Mouse (Mus musculus) ovary, postnatal 36 days (tissue): ENCODE measurements around the gene Arhgap10.
"Not testable (repeated sequence)": the region's sequence is repeated elsewhere in the genome, so short reads cannot be mapped to it uniquely, and the experiment has no call there.

Experiments used
- DNase-seq: peaks from one replicate; pipeline ENCODE4 v3.0.0; 2022; ENCODE audit warnings: low spot score, mixed read lengths

Arhgap10 gene

DNA sequence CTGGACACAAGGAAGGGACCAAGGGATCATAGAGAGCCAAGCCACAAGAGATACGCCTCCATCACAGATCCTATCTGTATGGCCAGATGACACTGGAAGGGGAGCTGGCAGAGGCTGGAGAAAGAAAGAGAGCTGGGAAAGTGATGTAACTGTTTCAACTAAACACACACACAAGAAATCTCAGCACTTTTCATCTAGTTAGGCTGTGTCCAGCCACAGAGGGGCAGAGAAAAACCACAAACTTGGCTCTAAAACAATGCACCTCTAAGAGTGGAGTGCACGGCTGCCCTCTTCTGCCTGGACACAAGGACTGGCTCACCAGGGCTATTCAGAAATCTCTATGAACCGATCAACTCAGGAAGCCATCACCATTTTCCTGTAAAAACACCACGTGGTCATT lies 175.6 kb downstream of the Arhgap10 start:
- DNase-seq = no peak

DNA sequence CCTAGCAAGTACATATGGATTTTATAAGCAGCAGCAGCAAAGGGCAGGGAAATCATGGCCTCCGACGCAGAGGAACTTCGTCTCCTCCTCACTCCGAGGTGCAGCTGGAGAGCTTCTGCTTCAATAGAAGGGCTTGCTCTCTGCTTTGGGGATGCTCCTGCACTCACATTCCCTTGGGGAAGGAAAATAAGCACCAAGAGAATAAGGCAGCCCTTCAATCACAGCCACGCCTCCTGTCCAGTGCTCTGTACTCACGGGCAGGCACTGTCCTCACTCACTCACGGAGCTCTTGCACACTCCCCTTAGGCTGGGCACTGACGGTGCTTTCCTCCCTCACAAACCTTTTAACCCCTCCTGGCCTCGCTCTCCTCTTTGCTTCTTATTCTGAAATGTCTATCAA lies 176.4 kb downstream of the Arhgap10 start:
- no peak for DNase-seq

GRCm38 (mm10) chr8:77340046-77340747 lies 177.6 kb downstream of the Arhgap10 start:
- DNase-seq = no peak

DNA sequence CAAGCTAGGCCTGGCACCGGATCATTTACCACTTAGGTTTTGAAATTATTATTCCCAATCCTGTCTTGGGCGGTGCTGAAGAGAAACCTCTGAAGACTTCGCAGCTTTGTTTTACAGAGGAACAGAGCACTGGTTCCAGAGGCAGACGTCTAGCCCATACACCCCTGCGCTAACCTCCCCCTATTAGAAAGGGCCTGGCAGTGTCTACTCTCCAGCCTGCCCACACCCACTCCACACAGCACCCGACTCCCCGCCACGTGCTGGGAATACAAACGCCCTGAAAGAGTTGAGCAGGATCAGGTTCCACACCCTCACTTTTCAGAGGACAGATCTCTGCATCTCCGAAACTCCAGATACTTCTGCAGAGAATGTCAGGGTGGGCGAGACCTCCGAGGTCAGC lies 180.5 kb downstream of the Arhgap10 start:
- no peak for DNase-seq

GRCm38 (mm10) chr8:77331180-77331579 lies 186.6 kb downstream of the Arhgap10 start:
- no peak for DNase-seq

DNA sequence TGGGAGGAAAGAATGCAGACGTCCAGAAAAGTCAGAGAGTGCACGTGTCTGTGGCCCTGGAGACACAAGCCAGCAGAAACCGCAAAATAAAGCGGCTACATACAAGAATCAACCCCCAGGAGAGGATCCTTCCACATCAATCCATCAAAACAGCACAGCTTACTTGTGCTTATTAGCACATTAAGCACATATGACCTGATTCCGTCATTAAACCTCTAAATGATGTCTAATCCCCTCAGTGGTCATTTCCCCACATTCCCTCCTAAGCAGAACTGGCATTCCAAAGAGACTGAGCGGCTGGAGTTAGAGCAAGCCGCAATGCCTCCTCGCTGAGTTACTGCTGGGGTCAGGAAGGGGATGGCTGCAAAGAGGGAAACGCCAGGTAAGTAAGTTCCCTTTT lies 187.4 kb downstream of the Arhgap10 start:
- no peak for DNase-seq

DNA sequence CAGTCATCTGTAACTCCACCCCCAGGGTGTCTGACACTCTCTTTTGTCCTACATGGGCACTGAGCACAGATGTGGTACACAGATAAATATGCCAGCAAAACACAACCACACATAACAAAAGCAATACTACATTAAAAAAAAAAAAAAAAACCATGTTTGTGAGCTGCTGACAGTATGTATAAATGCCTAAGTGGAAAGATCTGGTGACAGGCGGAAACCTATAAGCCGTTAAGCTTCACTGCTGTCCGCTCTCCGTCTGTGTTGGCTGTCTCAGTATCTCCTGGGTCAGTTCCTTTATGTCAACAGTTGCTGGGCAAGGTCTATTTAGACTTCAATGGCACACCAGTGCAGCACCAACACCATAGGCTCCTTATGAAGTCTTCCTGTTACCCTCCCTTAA lies 188.0 kb downstream of the Arhgap10 start:
- DNase-seq = no peak

DNA sequence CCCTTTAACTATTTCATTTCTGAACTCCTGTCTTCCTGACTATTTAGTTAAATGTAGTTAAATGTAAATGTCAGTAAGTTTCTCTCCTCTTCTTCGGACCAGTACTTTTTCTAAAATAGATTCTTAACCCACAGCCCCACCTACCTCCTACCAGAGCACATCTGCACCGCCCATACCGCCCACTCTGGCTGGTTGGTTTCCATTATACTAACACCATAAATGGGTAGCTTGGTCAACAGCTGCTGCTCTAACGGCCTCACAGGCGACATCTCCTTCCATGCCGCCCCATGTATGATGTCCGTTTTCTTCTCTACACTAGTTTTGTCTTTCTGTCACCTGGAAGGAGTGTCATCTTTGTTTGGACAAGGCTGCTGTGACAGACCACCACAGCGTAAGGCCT lies 189.3 kb downstream of the Arhgap10 start:
- DNase-seq = no peak

- DNase-seq = no peak
Observed at GRCm38 (mm10) chr8:77327326-77327725, 190.4 kb downstream of the Arhgap10 start.

GRCm38 (mm10) chr8:77322727-77323126 lies 195.0 kb downstream of the Arhgap10 start:
- DNase-seq = not testable (repeated sequence)

DNA sequence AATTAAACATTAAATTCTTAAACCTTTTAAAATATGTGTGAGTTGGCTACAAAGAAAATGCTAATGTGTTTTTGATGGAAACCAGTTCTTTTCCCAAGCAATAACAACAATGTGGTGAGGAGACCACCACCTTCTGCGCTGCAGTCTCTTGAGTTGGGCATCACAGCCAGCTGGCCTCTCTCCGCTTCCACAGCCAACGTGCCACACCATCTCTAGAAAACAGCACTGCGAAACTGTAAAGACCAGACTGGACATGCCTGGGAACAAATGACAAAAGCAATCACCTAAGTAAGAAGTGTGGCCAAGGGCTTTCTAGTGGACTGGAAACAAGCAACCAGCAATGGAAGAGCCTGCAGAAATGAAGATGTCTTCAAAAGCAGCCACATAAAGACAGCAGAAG lies 195.9 kb downstream of the Arhgap10 start:
- DNase-seq = no peak

DNA sequence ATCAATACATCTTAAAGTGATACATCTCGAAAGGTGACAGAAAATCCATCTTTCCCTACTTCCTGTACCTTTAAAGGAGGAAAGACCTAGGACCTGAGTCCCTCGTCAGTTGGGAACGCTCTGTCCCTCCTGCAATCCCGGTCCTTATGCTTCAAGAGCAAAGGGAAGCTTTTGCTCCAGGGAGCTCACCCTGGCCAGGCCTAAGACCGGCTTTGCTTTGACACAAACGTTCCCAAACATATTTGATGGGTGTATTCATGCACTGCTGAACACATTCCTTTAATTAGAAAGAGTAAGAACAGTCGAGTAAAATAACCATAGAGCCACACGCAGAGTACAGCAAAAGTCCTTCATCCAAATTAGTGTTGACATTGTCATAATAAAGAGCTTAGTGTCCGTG lies 199.2 kb downstream of the Arhgap10 start:
- DNase-seq = no peak

GRCm38 (mm10) chr8:77317771-77318170 lies 200.0 kb downstream of the Arhgap10 start:
- no peak for DNase-seq

DNA sequence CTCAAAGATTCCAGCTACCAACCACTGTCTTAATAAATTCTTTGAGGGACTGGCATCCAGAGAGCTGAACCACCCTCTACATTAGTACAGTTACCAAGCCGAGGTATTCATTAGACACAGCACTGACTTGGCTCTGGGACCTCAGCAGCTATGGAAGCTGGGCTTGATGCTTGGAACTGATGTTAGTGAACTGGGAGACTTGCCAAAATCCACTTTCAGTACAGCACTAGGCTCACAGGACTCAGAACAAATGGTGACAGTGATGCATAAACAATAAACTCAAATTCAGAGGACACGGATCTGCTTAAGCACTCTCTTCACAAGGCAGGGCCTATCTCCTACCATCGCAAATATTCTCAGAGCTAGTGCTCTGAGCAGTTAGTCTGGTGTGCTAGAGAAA lies 204.8 kb downstream of the Arhgap10 start:
- DNase-seq = no peak

DNA sequence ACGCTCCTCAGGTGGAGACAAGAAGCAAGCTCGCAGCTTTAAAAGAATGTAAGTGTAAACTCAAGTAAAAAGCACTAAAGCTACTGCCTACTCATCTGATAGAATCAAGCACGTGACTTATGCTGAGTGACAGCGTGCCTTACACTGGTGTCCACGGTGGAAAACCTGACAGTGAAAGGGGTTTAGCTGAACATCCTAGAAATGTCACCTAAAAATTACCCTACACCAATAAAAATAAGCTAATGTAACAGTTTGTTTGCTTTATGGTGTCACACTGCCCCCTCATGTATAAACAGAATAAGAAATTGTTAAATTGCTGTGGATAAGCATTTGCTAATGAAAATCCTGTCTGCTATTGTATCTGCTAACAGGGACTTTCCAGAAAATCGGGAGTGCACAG lies 206.0 kb downstream of the Arhgap10 start:
- DNase-seq = no peak

- DNase-seq = no peak
Observed at GRCm38 (mm10) chr8:77310541-77310940, 207.2 kb downstream of the Arhgap10 start.

DNA sequence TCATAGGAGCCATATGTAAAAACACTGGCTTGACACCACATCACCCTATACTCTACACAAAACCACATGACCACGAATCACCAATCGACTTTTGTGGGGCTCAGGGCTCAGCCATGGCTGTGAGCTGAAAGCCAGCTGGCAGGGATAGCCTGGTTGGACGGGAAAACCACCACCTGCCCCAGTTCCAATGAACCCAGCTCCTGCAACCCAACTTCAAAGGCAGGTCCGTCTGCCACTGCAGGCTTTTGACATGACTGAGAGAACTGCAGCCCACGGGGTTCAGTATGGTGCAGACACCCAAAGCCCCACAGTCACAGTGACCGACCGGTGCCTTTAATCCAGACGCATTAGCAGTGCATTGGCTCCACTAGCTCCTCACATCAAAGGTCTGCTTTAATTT lies 207.7 kb downstream of the Arhgap10 start:
- DNase-seq = no peak

GRCm38 (mm10) chr8:77294599-77294998 lies 223.2 kb downstream of the Arhgap10 start:
- DNase-seq = no peak

DNA sequence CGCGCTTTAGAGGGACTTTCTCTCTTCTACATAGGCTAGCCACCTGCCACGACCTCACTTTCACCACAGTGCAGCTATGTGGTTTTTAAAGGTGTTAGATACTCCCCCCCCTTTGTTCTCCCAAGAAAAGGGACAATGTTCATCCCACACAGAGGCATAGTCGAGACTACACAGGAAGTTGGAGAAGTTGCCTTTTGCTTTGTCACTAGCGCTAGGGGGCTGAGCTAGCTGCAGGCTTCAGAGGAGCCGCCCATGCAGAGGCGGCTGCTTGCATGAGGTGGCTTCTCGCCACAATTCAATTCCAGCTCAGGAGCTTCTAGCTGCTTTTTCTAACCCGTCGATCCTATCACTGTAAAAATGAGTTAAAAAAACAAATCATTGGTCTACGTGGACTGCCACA lies 225.1 kb downstream of the Arhgap10 start:
- no peak for DNase-seq

- no peak for DNase-seq
Observed at GRCm38 (mm10) chr8:77292120-77292519, 225.6 kb downstream of the Arhgap10 start.

GRCm38 (mm10) chr8:77288492-77288891 lies 229.3 kb downstream of the Arhgap10 start:
- DNase-seq = no peak

- no peak for DNase-seq
Observed at GRCm38 (mm10) chr8:77288065-77288464, 229.7 kb downstream of the Arhgap10 start.

DNA sequence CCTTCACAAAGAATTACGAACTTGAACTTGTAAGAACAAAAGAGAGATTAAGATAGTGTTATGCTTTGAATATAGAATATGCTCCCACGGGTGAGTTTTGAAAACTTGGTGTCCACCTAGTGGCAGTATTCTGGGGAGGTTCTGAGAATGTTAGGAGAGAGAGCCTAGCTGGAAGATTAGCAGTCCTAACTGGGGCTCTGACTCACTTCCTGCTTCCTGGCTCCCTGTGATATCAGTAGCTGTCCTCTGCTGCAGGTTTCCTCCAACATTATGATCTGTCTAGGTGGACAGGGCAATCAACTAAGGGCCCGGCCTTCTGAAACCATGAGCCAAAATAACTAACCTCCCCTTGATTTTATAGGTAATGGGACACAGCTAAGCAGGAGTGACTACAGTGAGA lies 233.3 kb downstream of the Arhgap10 start:
- no peak for DNase-seq

DNA sequence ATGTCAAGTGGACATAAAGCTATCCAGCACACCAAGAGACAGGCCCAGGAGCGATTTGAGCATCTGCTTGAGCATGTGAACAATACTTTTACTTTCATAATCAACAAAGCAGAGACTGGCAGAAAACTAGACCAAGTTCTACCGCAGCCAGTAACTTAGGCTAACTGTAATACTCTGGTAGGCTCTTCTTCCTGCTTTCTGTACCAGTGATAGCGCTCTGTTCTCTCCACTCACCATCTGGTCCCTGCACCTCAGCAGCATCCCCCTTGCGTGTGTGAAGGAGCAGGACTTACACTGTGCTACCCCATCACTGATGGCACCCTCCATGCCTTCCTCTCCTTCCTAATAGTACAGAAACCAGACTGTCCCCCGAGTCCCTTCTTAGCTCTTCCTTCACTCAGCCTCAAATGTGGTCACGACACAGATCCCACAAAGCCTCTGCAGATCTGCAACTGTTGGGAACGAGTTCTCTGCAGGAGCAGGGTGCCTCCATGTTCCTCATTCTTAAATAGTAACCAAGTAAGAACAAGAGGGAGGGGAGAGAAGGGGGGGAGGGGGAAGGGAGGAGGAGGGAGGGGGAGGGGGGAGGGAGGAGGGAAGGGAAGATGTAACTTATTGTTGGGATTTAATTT lies 235.0 kb downstream of the Arhgap10 start:
- DNase-seq = no peak
